Mouse (Mus musculus) midbrain, embryonic 11.5 days (tissue): ENCODE measurements around the gene Hist2h2ab. TPM values are rescaled to one million over a fixed set of nuclear protein-coding genes. Genes with fewer than 3 reads are reported as not detected.

Experiments
- ATAC-seq: fragments of 200-750 bp; cut with Nextera tagmentation; 2 replicates; pipeline ENCODE4 v1.8.0; 2017; ENCODE audit warnings: moderate TSS enrichment, moderate library complexity; ENCODE audit not compliant: low FRiP score
- DNase-seq: peaks from one replicate; pipeline ENCODE4 v3.0.0; 2015; ENCODE audit warnings: low spot score; ENCODE audit errors: missing footprints
- H3K27ac ChIP-seq: fragments of 300-500 bp; sonication (generic); 2 replicates; pipeline ENCODE4 v1.5.1; 2014; ENCODE audit warnings: low read depth, low read length
- H3K27me3 ChIP-seq: fragments of 300-500 bp; sonication (generic); 2 replicates; pipeline ENCODE4 v1.6.1; 2014; ENCODE audit warnings: mild to moderate bottlenecking, low read length, moderate library complexity, mixed read lengths; ENCODE audit not compliant: control insufficient read depth, insufficient read depth
- H3K36me3 ChIP-seq: fragments of 300-500 bp; sonication (generic); 2 replicates; pipeline ENCODE4 v1.6.1; 2014; ENCODE audit warnings: mild to moderate bottlenecking, low read length, moderate library complexity, mixed read lengths; ENCODE audit not compliant: control insufficient read depth, insufficient read depth
- H3K4me1 ChIP-seq: fragments of 300-500 bp; sonication (generic); 2 replicates; pipeline ENCODE4 v1.6.1; 2014; ENCODE audit warnings: low read length; ENCODE audit not compliant: control insufficient read depth, insufficient read depth
- H3K4me2 ChIP-seq: fragments of 300-500 bp; sonication (generic); 2 replicates; pipeline ENCODE4 v1.6.1; 2014; ENCODE audit warnings: mild to moderate bottlenecking, moderate library complexity
- H3K4me3 ChIP-seq: fragments of 300-500 bp; sonication (generic); 2 replicates; pipeline ENCODE4 v1.5.1; 2014; ENCODE audit warnings: low read depth, low read length
- H3K9ac ChIP-seq: fragments of 300-500 bp; sonication (generic); 2 replicates; pipeline ENCODE4 v1.6.1; 2014; ENCODE audit warnings: low read length
- H3K9me3 ChIP-seq: fragments of 300-500 bp; sonication (generic); 2 replicates; pipeline ENCODE4 v1.6.1; 2016; ENCODE audit warnings: low read length; ENCODE audit not compliant: control insufficient read depth
- WGBS: fragments of 180-500 bp; shearing (Covaris S2); extraction: QIAGEN DNeasy Blood & Tissue Kit; methylation state at CpG from one replicate; pipeline ENCODE4 v1.1.7; 2014; 5-methylcytosine and 5-hydroxymethylcytosine counted together
- polyA plus RNA-seq: library from polyadenylated mRNA; unstranded; fragments of >200 nt; fragmentation: Nextera tagmentation; extraction: Ambion mirVana; gene quantifications from 2 replicates; pipeline ENCODE4 v1.2.1, GENCODE M21; 2014

Hist2h2ab gene
- polyA plus RNA-seq, 1 experiment from 2014 or later = 1.7 TPM

- no peak for DNase-seq
- H3K36me3 ChIP-seq = no peaks in the 10 kb centered on the region
- WGBS = 79% methylated on average over 2 of the region's 2 CpGs
Measured at GRCm38 (mm10) chr3:96230404-96230803, 10.7 kb downstream of the Hist2h2ab start.

GRCm38 (mm10) chr3:96230910-96231757 lies 11.5 kb downstream of the Hist2h2ab start:
- Histone ChIP-seq H3K27me3 (no peaks in the 10 kb centered on the region), H3K4me1 (peaks cover under 1% of the 10 kb centered on the region; the same call in 1 of the 2 replicates), H3K27ac (no peak overlapping the region), H3K4me3 (no peak overlapping the region), H3K9me3 (no peaks in the 10 kb centered on the region), H3K9ac (no peak overlapping the region), H3K4me2 (no peak overlapping the region), H3K36me3 (no peaks in the 10 kb centered on the region)
- no peak for DNase-seq
- WGBS = 78% methylated on average over 4 of the region's 4 CpGs
- no peak for ATAC-seq

More at GRCm38 (mm10) chr3:96230404-96230803, 10.7 kb downstream of the Hist2h2ab start:
- peaks cover 5% of the 10 kb centered on the region; the same call in 1 of the 2 replicates for H3K4me1 ChIP-seq
- H3K9ac ChIP-seq = no peak overlapping the region
- no peak overlapping the region for H3K4me3 ChIP-seq
- no peak for ATAC-seq
- no peaks in the 10 kb centered on the region for H3K9me3 ChIP-seq
- no peaks in the 10 kb centered on the region for H3K27me3 ChIP-seq
- H3K4me2 ChIP-seq = no peak overlapping the region
- H3K27ac ChIP-seq = no peak overlapping the region

GRCm38 (mm10) chr3:96231758-96232120 lies 12.1 kb downstream of the Hist2h2ab start:
- 62% methylated on average over 2 of the region's 2 CpGs for WGBS
- no peak overlapping the region for H3K27ac ChIP-seq
- H3K9me3 ChIP-seq = no peaks in the 10 kb centered on the region
- H3K36me3 ChIP-seq = no peaks in the 10 kb centered on the region
- H3K4me2 ChIP-seq = no peak overlapping the region
- no peak overlapping the region for H3K9ac ChIP-seq
- no peak overlapping the region for H3K4me3 ChIP-seq
- ATAC-seq (no peak), DNase-seq (no peak)
- no peaks in the 10 kb centered on the region for H3K4me1 ChIP-seq
- no peaks in the 10 kb centered on the region for H3K27me3 ChIP-seq

DNA sequence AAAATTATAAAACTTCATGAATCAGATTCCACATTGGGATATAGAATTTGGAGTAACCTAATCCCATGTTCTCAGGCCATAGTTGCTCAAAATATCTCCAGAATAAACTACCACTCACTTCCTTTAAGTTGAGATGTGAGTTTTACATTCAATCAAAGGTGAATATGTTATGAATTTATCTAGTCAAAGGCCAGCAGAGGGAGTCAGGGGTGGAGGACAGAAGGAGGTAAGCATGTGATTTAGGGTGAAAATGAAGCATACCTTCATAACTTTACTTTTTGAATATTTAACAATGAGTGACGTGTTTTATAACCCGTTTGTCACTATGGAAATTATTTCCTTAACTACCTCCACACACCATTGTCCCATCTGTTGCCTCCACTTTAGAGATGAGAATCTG lies 15.2 kb downstream of the Hist2h2ab start:
- DNase-seq (no peak), ATAC-seq (no peak)
- H3K4me2 ChIP-seq = no peak overlapping the region
- H3K9me3 ChIP-seq = no peaks in the 10 kb centered on the region
- H3K4me3 ChIP-seq = no peak overlapping the region
- WGBS = 96% methylated on average over 2 of the region's 2 CpGs
- H3K9ac ChIP-seq = no peak overlapping the region
- H3K4me1 ChIP-seq = peaks cover 9% of the 10 kb centered on the region
- no peaks in the 10 kb centered on the region for H3K36me3 ChIP-seq
- H3K27ac ChIP-seq = no peak overlapping the region
- no peaks in the 10 kb centered on the region for H3K27me3 ChIP-seq

DNA sequence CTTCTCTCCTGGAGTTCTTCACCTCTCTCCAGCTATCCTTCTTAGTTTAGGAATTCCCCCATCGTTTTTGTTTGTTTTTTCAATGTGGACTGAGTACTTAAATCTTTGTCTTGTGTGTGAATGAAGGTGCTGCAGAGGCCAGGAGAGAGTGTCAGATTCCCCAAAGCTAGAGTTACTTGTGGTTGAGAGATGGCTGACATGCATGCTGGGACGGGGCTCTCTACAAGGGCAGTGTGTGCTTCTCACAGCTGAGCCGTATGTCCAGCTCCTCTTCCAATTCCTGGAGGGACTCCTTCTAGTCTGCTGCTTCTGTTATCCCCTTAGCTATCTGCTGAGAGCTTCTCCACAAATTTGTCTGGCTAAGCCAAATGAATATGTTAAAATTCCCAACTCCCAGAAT lies 16.2 kb downstream of the Hist2h2ab start:
- Histone ChIP-seq H3K4me1 (peaks cover 11% of the 10 kb centered on the region), H3K9me3 (no peaks in the 10 kb centered on the region), H3K27ac (no peak overlapping the region), H3K4me3 (no peak overlapping the region), H3K27me3 (no peaks in the 10 kb centered on the region), H3K36me3 (no peaks in the 10 kb centered on the region), H3K4me2 (no peak overlapping the region), H3K9ac (no peak overlapping the region)
- DNase-seq = no peak
- 70% methylated on average over 3 of the region's 3 CpGs for WGBS
- no peak for ATAC-seq

- H3K4me1 ChIP-seq = peaks cover 12% of the 10 kb centered on the region
- H3K27ac ChIP-seq = peak overlapping the region; percentile 83; the same call in 1 of the 2 replicates
- 81% methylated on average over 4 of the region's 4 CpGs for WGBS
- H3K4me2 ChIP-seq = peak overlapping the region; percentile 70
- no peaks in the 10 kb centered on the region for H3K9me3 ChIP-seq
- H3K9ac ChIP-seq = peak overlapping the region; percentile 91; the same call in 1 of the 2 replicates
- H3K4me3 ChIP-seq = peak overlapping the region; percentile 49
- ATAC-seq (no peak), DNase-seq (peak; percentile 86)
- H3K36me3 ChIP-seq = no peaks in the 10 kb centered on the region
- H3K27me3 ChIP-seq = no peaks in the 10 kb centered on the region
Measured at GRCm38 (mm10) chr3:96236834-96237334, 17.2 kb downstream of the Hist2h2ab start.

GRCm38 (mm10) chr3:96237335-96237903 lies 17.8 kb downstream of the Hist2h2ab start:
- WGBS = 27% methylated on average over 7 of the region's 7 CpGs
- Histone ChIP-seq H3K9me3 (no peaks in the 10 kb centered on the region), H3K27me3 (no peaks in the 10 kb centered on the region), H3K36me3 (no peaks in the 10 kb centered on the region), H3K4me3 (peak overlapping the region; percentile 49), H3K4me2 (peak overlapping the region; percentile 70), H3K4me1 (peaks cover 12% of the 10 kb centered on the region), H3K27ac (peak overlapping the region; percentile 83), H3K9ac (peak overlapping the region; percentile 91)
- peak; percentile 92 for DNase-seq
- no peak for ATAC-seq

GRCm38 (mm10) chr3:96237904-96238511 lies 18.3 kb downstream of the Hist2h2ab start:
- Histone ChIP-seq H3K4me3 (peak overlapping the region; percentile 49), H3K4me1 (peaks cover 12% of the 10 kb centered on the region), H3K9me3 (no peaks in the 10 kb centered on the region), H3K9ac (peak overlapping the region; percentile 91), H3K27ac (peak overlapping the region; percentile 83), H3K36me3 (no peaks in the 10 kb centered on the region), H3K4me2 (peak overlapping the region; percentile 70), H3K27me3 (no peaks in the 10 kb centered on the region)
- 1% methylated on average over 12 of the region's 12 CpGs for WGBS
- ATAC-seq (no peak), DNase-seq (peak; percentile 91)
